Mouse (Mus musculus) limb, embryonic 15.5 days (tissue): ENCODE results near the gene Mrps31. TPM values are rescaled to one million over a fixed set of nuclear protein-coding genes. Genes with fewer than 3 reads are reported as not detected.

Experiments
- ATAC-seq: fragments of 200-750 bp; cut with Nextera tagmentation; 2 replicates; pipeline ENCODE4 v1.8.0; 2017; ENCODE audit warnings: low read depth, moderate TSS enrichment; ENCODE audit not compliant: insufficient number of reproducible peaks, low FRiP score, low TSS enrichment
- H3K27ac ChIP-seq: fragments of 300-500 bp; sonication (generic); 2 replicates; pipeline ENCODE4 v1.5.1; 2015; ENCODE audit warnings: moderate library complexity, mild to moderate bottlenecking, inconsistent platforms
- H3K27me3 ChIP-seq: fragments of 300-500 bp; sonication (generic); 2 replicates; pipeline ENCODE4 v1.6.1; 2015; ENCODE audit warnings: inconsistent platforms
- H3K36me3 ChIP-seq: fragments of 300-500 bp; sonication (generic); 2 replicates; pipeline ENCODE4 v1.6.1; 2015; ENCODE audit warnings: inconsistent platforms
- H3K4me1 ChIP-seq: fragments of 300-500 bp; sonication (generic); 2 replicates; pipeline ENCODE4 v1.6.1; 2015; ENCODE audit warnings: inconsistent platforms
- H3K4me2 ChIP-seq: fragments of 300-500 bp; sonication (generic); 2 replicates; pipeline ENCODE4 v1.6.1; 2015; ENCODE audit warnings: mild to moderate bottlenecking, inconsistent platforms
- H3K4me3 ChIP-seq: fragments of 300-500 bp; sonication (generic); 2 replicates; pipeline ENCODE4 v1.5.1; 2015; ENCODE audit warnings: mild to moderate bottlenecking, inconsistent platforms
- H3K9ac ChIP-seq: fragments of 300-500 bp; sonication (generic); 2 replicates; pipeline ENCODE4 v1.6.1; 2015; ENCODE audit warnings: inconsistent platforms
- H3K9me3 ChIP-seq: fragments of 300-500 bp; sonication (generic); 2 replicates; pipeline ENCODE4 v1.6.1; 2016; ENCODE audit warnings: inconsistent platforms
- WGBS: fragments of 180-500 bp; shearing (Covaris S2); methylation state at CpG from one replicate; pipeline ENCODE4 v1.1.7; 2015; 5-methylcytosine and 5-hydroxymethylcytosine counted together
- polyA plus RNA-seq: library from polyadenylated mRNA; unstranded; fragments of >200 nt; fragmentation: Nextera tagmentation; extraction: Ambion mirVana; gene quantifications from 2 replicates; pipeline ENCODE4 v1.2.1, GENCODE M21; 2015

The Mrps31 gene
- 35.4 and 35.8 TPM in 2 replicates for polyA plus RNA-seq

GRCm38 (mm10) chr8:22411282-22411702, at the start of gene Mrps31:
Gene Mrps31 (plus strand): TSS chr8:22411361.
- Histone ChIP-seq H3K9me3 (no peaks in the 10 kb centered on the region), H3K4me2 (peak within 1 kb of the TSS; percentile 68), H3K9ac (peak within 1 kb of the TSS; percentile 95), H3K27me3 (no peaks in the 10 kb centered on the region), H3K4me3 (peak within 1 kb of the TSS; percentile 86), H3K27ac (peak within 1 kb of the TSS; percentile 80), H3K36me3 (peaks cover 8% of the 10 kb centered on the region), H3K4me1 (peaks cover 8% of the 10 kb centered on the region; the same call in 1 of the 2 replicates)
- WGBS = under 1% methylated on average over 25 of the region's 25 CpGs
- peak; percentile 80 for ATAC-seq

GRCm38 (mm10) chr8:22376311-22376710, 34.9 kb upstream of the Mrps31 start:
- Histone ChIP-seq H3K27ac (no peak overlapping the region), H3K4me2 (no peak overlapping the region), H3K9me3 (no peaks in the 10 kb centered on the region), H3K36me3 (peaks cover 42% of the 10 kb centered on the region), H3K4me1 (no peaks in the 10 kb centered on the region), H3K4me3 (no peak overlapping the region), H3K9ac (no peak overlapping the region), H3K27me3 (no peaks in the 10 kb centered on the region)
- ATAC-seq = no peak
- 83% methylated on average over 5 of the region's 5 CpGs for WGBS

GRCm38 (mm10) chr8:22376903-22377302, 34.3 kb upstream of the Mrps31 start:
- Histone ChIP-seq H3K27me3 (no peaks in the 10 kb centered on the region), H3K9ac (no peak overlapping the region), H3K36me3 (peaks cover 47% of the 10 kb centered on the region), H3K4me3 (no peak overlapping the region), H3K27ac (no peak overlapping the region), H3K9me3 (no peaks in the 10 kb centered on the region), H3K4me1 (no peaks in the 10 kb centered on the region), H3K4me2 (no peak overlapping the region)
- 53% methylated on average over 5 of the region's 5 CpGs for WGBS
- 0 out of 2 replicates have a peak, but pooled peaks have one; percentile 55 for ATAC-seq

GRCm38 (mm10) chr8:22380934-22381333, 30.2 kb upstream of the Mrps31 start:
- no peaks in the 10 kb centered on the region for H3K4me1 ChIP-seq
- H3K27ac ChIP-seq = no peak overlapping the region
- H3K27me3 ChIP-seq = no peaks in the 10 kb centered on the region
- 89% methylated on average over 11 of the region's 11 CpGs for WGBS
- no peak overlapping the region for H3K9ac ChIP-seq
- no peak overlapping the region for H3K4me2 ChIP-seq
- ATAC-seq = no peak
- no peaks in the 10 kb centered on the region for H3K9me3 ChIP-seq
- H3K36me3 ChIP-seq = peaks cover 65% of the 10 kb centered on the region
- no peak overlapping the region for H3K4me3 ChIP-seq

GRCm38 (mm10) chr8:22382824-22383595, 28.2 kb upstream of the Mrps31 start:
- 79% methylated on average over 19 of the region's 19 CpGs for WGBS
- Histone ChIP-seq H3K27ac (no peak overlapping the region), H3K4me1 (no peaks in the 10 kb centered on the region), H3K27me3 (no peaks in the 10 kb centered on the region), H3K36me3 (peaks cover 78% of the 10 kb centered on the region), H3K9ac (no peak overlapping the region), H3K4me2 (no peak overlapping the region), H3K9me3 (no peaks in the 10 kb centered on the region), H3K4me3 (no peak overlapping the region)
- ATAC-seq = no peak

GRCm38 (mm10) chr8:22385158-22385557, 26.0 kb upstream of the Mrps31 start:
- 89% methylated on average over 6 of the region's 6 CpGs for WGBS
- H3K4me3 ChIP-seq = no peak overlapping the region
- H3K4me1 ChIP-seq = no peaks in the 10 kb centered on the region
- H3K27ac ChIP-seq = no peak overlapping the region
- no peak overlapping the region for H3K9ac ChIP-seq
- no peak overlapping the region for H3K4me2 ChIP-seq
- no peaks in the 10 kb centered on the region for H3K27me3 ChIP-seq
- no peaks in the 10 kb centered on the region for H3K9me3 ChIP-seq
- H3K36me3 ChIP-seq = peaks cover 84% of the 10 kb centered on the region
- ATAC-seq = no peak

GRCm38 (mm10) chr8:22389874-22390273, 21.3 kb upstream of the Mrps31 start:
- Histone ChIP-seq H3K9me3 (no peaks in the 10 kb centered on the region), H3K27ac (no peak overlapping the region), H3K27me3 (no peaks in the 10 kb centered on the region), H3K4me2 (no peak overlapping the region), H3K4me3 (no peak overlapping the region), H3K36me3 (peaks cover 78% of the 10 kb centered on the region), H3K4me1 (no peaks in the 10 kb centered on the region), H3K9ac (no peak overlapping the region)
- WGBS = 77% methylated on average over 10 of the region's 10 CpGs
- ATAC-seq = no peak

GRCm38 (mm10) chr8:22390766-22391463, 20.2 kb upstream of the Mrps31 start:
- Histone ChIP-seq H3K4me1 (0 out of 2 replicates have a peak, but pooled peaks cover 2% of the 10 kb centered on the region), H3K9me3 (no peaks in the 10 kb centered on the region), H3K27me3 (no peaks in the 10 kb centered on the region), H3K27ac (no peak overlapping the region), H3K4me3 (no peak overlapping the region), H3K4me2 (no peak overlapping the region), H3K9ac (no peak overlapping the region), H3K36me3 (peaks cover 69% of the 10 kb centered on the region)
- 87% methylated on average over 8 of the region's 8 CpGs for WGBS
- no peak for ATAC-seq

GRCm38 (mm10) chr8:22394471-22394870, 16.7 kb upstream of the Mrps31 start:
- peaks cover 35% of the 10 kb centered on the region for H3K36me3 ChIP-seq
- H3K9me3 ChIP-seq = no peaks in the 10 kb centered on the region
- no peak overlapping the region for H3K27ac ChIP-seq
- no peak for ATAC-seq
- WGBS = 82% methylated on average over 4 of the region's 4 CpGs
- no peak overlapping the region for H3K4me2 ChIP-seq
- no peak overlapping the region for H3K4me3 ChIP-seq
- H3K9ac ChIP-seq = no peak overlapping the region
- H3K4me1 ChIP-seq = peaks cover 16% of the 10 kb centered on the region
- no peaks in the 10 kb centered on the region for H3K27me3 ChIP-seq

GRCm38 (mm10) chr8:22395256-22395655, 15.9 kb upstream of the Mrps31 start:
- no peak overlapping the region for H3K4me3 ChIP-seq
- WGBS = 90% methylated on average over 8 of the region's 8 CpGs
- peaks cover 17% of the 10 kb centered on the region for H3K4me1 ChIP-seq
- H3K27ac ChIP-seq = no peak overlapping the region
- no peak for ATAC-seq
- no peak overlapping the region for H3K9ac ChIP-seq
- peaks cover 27% of the 10 kb centered on the region for H3K36me3 ChIP-seq
- H3K4me2 ChIP-seq = no peak overlapping the region
- H3K9me3 ChIP-seq = no peaks in the 10 kb centered on the region
- H3K27me3 ChIP-seq = no peaks in the 10 kb centered on the region

- Histone ChIP-seq H3K4me2 (peak overlapping the region; percentile 66), H3K4me1 (peaks cover 17% of the 10 kb centered on the region), H3K9me3 (no peaks in the 10 kb centered on the region), H3K27me3 (no peaks in the 10 kb centered on the region), H3K4me3 (peak overlapping the region; percentile 85), H3K27ac (peak overlapping the region; percentile 90), H3K36me3 (peaks cover 16% of the 10 kb centered on the region; the same call in 1 of the 2 replicates), H3K9ac (peak overlapping the region; percentile 80)
- no peak for ATAC-seq
- WGBS = under 1% methylated on average over 12 of the region's 13 CpGs
Measured at GRCm38 (mm10) chr8:22397811-22398141, 13.4 kb upstream of the Mrps31 start.
